Mouse (Mus musculus) C2C12 (cell line): ENCODE measurements at regions not wholly inside any gene's neighbourhood (a gene's known extent, or its start where the extent isn't known, plus 50 kb on each side); places are given as distances from the start of the nearest gene placed in this dataset.

ENCODE experiments used
- H3K27me3 ChIP-seq: one replicate; pipeline ENCODE4 v1.6.1; 2011; ENCODE audit not compliant: control insufficient read depth, insufficient read depth, insufficient read length
- H3K36me3 ChIP-seq: one replicate; pipeline ENCODE4 v1.6.1; 2011; ENCODE audit not compliant: control insufficient read depth, insufficient read depth
- H3K4me3 ChIP-seq: one replicate; pipeline ENCODE4 v1.5.1; 2011; ENCODE audit warnings: mild to moderate bottlenecking, control low read depth; ENCODE audit not compliant: poor library complexity, insufficient read depth, severe bottlenecking
- H3K79me2 ChIP-seq: one replicate; pipeline ENCODE4 v1.6.1; 2011; ENCODE audit not compliant: control insufficient read depth, insufficient read depth
- H3K79me3 ChIP-seq: one replicate; pipeline ENCODE4 v1.6.1; 2011; ENCODE audit warnings: low read depth, control low read depth
- H3ac ChIP-seq: one replicate; pipeline ENCODE3; 2011; ENCODE audit warnings: low read depth; ENCODE audit not compliant: control insufficient read depth, insufficient read length
- CEBPB ChIP-seq: IDR thresholded peaks from one replicate; pipeline ENCODE4 v1.6.1; 2011; ENCODE audit warnings: low read depth, mild to moderate bottlenecking, control low read depth, moderate library complexity
- CTCF ChIP-seq: IDR thresholded peaks from one replicate; pipeline ENCODE4 v1.5.1; 2011; ENCODE audit not compliant: control insufficient read depth, insufficient read depth, insufficient read length
- FOSL1 ChIP-seq: IDR thresholded peaks from one replicate; pipeline ENCODE4 v1.8.0; 2011; ENCODE audit warnings: mild to moderate bottlenecking, low read length; ENCODE audit not compliant: poor library complexity, insufficient read depth, severe bottlenecking
- MAX ChIP-seq: IDR thresholded peaks from one replicate; pipeline ENCODE4 v1.6.1; 2011; ENCODE audit warnings: mild to moderate bottlenecking, control low read depth
- MYOD1 ChIP-seq: IDR thresholded peaks from one replicate; pipeline ENCODE4 v1.6.1; 2011; ENCODE audit warnings: low read depth; ENCODE audit not compliant: control insufficient read depth, insufficient read length
- MYOG ChIP-seq: IDR thresholded peaks from one replicate; pipeline ENCODE4 v1.6.1; 2011; ENCODE audit not compliant: control insufficient read depth, insufficient read length; ENCODE audit errors: extremely low read depth
- USF1 ChIP-seq: IDR thresholded peaks from one replicate; pipeline ENCODE4 v1.6.1; 2011; ENCODE audit warnings: low read depth, mild to moderate bottlenecking, control low read depth, moderate library complexity

DNA sequence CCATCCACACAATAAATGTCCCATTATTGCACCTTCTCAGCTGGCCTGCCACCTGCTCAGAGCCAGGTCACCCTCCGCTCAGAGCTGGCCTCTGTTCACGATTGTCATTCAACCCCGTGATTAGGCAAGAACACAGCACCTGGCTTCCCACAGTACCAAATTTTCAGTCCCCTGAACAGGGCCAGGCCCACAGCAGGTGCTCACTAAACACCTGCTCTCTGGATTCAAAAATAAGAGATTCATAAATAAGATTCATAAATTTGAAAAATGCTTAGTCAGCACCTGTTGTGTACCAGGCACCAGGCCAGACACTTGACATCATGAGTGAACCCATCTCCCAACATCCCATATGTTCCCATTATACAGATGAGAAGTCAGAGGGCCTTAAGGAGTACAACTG is 272.2 kb downstream of the Matn1 start:
- Histone ChIP-seq H3K27me3 (no peaks in the 10 kb centered on the region), H3K79me3 (no peaks in the 10 kb centered on the region), H3ac (no peak overlapping the region), H3K36me3 (no peaks in the 10 kb centered on the region), H3K79me2 (no peaks in the 10 kb centered on the region), H3K4me3 (no peak overlapping the region)
- no peak for TF ChIP-seq CEBPB
- no peak for TF ChIP-seq MAX
- TF ChIP-seq USF1, result no peak
- TF ChIP-seq FOSL1, result no peak
- no peak for TF ChIP-seq MYOG

DNA sequence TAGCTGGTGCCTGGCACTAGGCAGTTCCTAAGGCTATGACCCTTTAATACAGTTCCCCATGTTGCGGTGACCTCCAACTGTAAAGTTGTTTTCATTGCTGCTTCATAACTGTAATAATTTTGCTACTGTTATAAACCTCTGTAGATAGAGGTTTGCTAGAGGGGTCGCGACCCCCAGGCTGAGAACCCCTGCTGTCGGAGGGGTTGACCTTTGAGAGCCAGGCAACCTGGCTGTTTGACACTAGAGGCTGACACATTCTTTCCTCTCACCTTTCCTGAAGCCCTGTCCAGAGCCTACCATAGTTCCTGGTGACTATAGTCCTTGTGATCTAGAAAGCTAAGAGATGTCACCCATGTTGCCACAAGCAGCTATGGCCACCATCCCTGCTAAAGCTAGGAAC is 272.9 kb downstream of the Matn1 start:
- TF ChIP-seq USF1 (no peak), CTCF (no peak), MYOD1 (no peak), CEBPB (no peak), FOSL1 (no peak), MYOG (no peak), MAX (no peak)
- H3K79me3 ChIP-seq, result no peaks in the 10 kb centered on the region
- H3K27me3 ChIP-seq, result no peaks in the 10 kb centered on the region
- H3K79me2 ChIP-seq, result no peaks in the 10 kb centered on the region
- no peak overlapping the region for H3ac ChIP-seq
- no peaks in the 10 kb centered on the region for H3K36me3 ChIP-seq
- no peak overlapping the region for H3K4me3 ChIP-seq

DNA sequence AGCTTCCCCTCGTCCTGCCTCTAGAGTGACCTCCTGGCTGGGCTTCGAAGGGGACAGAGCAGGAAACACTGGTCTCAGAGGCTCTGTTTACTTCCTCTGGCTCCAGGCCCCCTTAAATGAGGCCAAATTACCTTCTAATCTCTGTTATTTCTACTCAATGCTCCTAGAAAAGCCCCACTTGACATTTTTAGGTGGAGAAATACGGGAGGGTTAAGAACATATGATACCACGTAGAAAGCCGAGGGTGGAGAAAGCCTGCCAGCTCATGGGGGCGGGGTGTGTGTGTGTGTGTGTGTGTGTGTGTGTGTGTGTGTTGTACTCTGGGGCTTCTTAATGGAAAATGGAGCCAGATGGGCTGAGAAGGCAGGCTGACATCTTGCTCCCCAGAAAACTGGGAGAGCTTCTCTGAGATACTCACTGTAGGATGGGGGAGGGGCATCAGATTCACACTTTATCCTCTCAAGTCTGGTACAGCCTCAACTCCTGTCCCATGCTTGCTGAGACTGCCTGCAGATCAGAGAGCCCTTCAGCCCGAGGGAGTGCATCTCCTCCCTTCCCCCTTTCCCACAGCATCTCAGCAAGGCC is 273.5 kb downstream of the Matn1 start:
- no peak overlapping the region for H3ac ChIP-seq
- no peak overlapping the region for H3K4me3 ChIP-seq

DNA sequence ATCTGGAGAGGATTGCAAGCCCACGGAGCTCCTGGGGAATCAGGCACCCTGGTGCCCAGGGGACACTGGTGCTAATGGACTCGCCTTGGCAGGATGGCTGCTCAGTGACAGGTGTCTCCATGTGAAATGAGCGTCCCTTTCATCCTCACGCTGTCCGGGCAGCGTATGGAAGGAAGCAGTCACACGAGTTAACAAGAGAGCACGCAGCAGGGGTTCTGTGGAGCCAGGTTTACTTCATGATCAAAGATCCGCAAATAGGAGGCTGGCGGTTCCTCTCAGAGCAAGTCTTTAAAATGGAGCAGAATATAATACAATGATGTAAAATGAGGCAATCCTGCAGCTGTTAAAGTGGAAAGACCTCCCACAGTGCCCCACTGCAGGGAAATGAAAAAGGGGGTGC is 276.8 kb downstream of the Matn1 start:
- H3ac ChIP-seq, result no peak overlapping the region
- H3K27me3 ChIP-seq, result no peaks in the 10 kb centered on the region
- no peaks in the 10 kb centered on the region for H3K79me2 ChIP-seq
- H3K4me3 ChIP-seq, result no peak overlapping the region
- no peak for TF ChIP-seq FOSL1
- TF ChIP-seq CEBPB, result no peak
- no peak for TF ChIP-seq CTCF
- no peak for TF ChIP-seq USF1
- no peak for TF ChIP-seq MYOD1
- TF ChIP-seq MAX, result no peak
- no peak for TF ChIP-seq MYOG
- no peaks in the 10 kb centered on the region for H3K79me3 ChIP-seq
- no peaks in the 10 kb centered on the region for H3K36me3 ChIP-seq

More for the DNA sequence above, 273.5 kb downstream of the Matn1 start:
- Histone ChIP-seq H3K79me2 (no peaks in the 10 kb centered on the region), H3K27me3 (no peaks in the 10 kb centered on the region), H3K79me3 (no peaks in the 10 kb centered on the region), H3K36me3 (no peaks in the 10 kb centered on the region)
- TF ChIP-seq CTCF (no peak), MAX (no peak), MYOD1 (no peak)

DNA sequence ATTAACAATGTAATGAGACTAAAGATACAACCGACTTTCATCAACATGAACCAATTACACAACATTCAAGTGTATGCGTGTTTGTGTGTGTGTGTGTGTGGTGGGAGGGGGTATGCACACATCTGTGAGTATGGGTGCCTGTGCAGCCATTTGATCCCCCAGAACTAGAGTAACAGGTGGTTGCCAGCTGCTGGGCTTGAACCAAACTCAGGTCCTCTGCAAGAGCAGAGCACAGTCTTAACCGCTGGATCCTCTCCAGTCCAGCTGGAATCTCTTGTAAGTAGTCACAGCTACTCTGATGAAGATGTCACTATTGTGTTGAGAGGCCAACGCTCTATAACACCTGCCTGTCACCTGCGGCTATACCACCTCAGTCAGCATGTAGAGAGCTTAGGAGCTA is 286.2 kb downstream of the Matn1 start:
- H3K4me3 ChIP-seq, result no peak overlapping the region
- no peak overlapping the region for H3ac ChIP-seq
- no peaks in the 10 kb centered on the region for H3K79me2 ChIP-seq
- TF ChIP-seq MYOG, result no peak
- no peak for TF ChIP-seq MYOD1
- TF ChIP-seq MAX, result no peak
- TF ChIP-seq FOSL1, result no peak
- TF ChIP-seq USF1, result no peak
- no peak for TF ChIP-seq CEBPB
- no peak for TF ChIP-seq CTCF
- no peaks in the 10 kb centered on the region for H3K36me3 ChIP-seq
- H3K27me3 ChIP-seq, result no peaks in the 10 kb centered on the region
- H3K79me3 ChIP-seq, result no peaks in the 10 kb centered on the region

DNA sequence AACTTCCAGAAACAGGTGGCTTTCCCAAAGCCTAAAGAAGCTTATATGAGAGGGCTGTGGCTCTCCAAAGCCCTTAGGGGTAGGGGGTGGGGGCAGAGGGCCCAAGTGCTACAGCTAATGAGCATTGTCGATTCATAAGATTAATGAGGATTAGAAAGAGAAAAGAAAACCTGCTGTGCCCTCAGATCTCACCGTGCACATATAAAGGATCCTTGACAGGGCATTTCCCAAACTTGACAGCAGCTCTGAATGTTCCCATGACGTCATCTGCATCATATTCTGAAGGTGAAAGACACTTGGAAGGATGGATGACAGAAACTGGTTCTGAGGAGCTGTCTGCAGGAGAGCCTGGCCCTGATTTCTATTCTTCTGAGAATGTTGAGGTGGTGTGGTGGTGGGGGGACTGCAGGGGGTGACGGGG is 292.4 kb downstream of the Matn1 start:
- no peaks in the 10 kb centered on the region for H3K79me3 ChIP-seq
- no peak overlapping the region for H3K4me3 ChIP-seq
- H3K79me2 ChIP-seq, result no peaks in the 10 kb centered on the region
- no peak for TF ChIP-seq CTCF
- no peak for TF ChIP-seq MAX
- TF ChIP-seq USF1, result no peak
- no peak for TF ChIP-seq MYOD1
- TF ChIP-seq FOSL1, result no peak
- TF ChIP-seq MYOG, result no peak
- TF ChIP-seq CEBPB, result no peak
- H3K36me3 ChIP-seq, result no peaks in the 10 kb centered on the region
- H3ac ChIP-seq, result no peak overlapping the region
- H3K27me3 ChIP-seq, result no peaks in the 10 kb centered on the region
